ENCODE assay signal across 7 mouse cellular contexts in genomic region chr7:109984608-109985007, GRCm38 (mm10). TPM values are rescaled to one million over a fixed set of nuclear protein-coding genes. Genes with fewer than 3 reads are reported as not detected.
A peak's percentile ranks its signal among the peaks of the same experiment; 100 is the strongest.
DNase-seq lines count a peak whose midpoint lies in the region; ATAC-seq and TF ChIP-seq lines count a peak whose summit lies in the region.
"Not testable (repeated sequence)": the region's sequence is repeated elsewhere in the genome, so short reads cannot be mapped to it uniquely, and the experiment has no call there.

No protein-coding gene starts in this region.

- not testable (repeated sequence) for TF ChIP-seq POLR2A in myocyte (IDR thresholded peaks at IDR 0.05; ENCODE audit: insufficient read length, low read depth)

- H3K9ac ChIP-seq in forebrain, embryonic 14.5 days (ENCODE audit: low read length); intestine, embryonic 16.5 days (ENCODE audit: low read depth, low read length); limb, embryonic 15.5 days; lung, embryonic 16.5 days (ENCODE audit: low read length): not testable (repeated sequence)

- peak; percentile 40 for DNase-seq in cerebellum, adult 9-10 months
- not testable (repeated sequence) for DNase-seq in forebrain, embryonic 14.5 days (ENCODE audit: low spot score); hindbrain, embryonic 10.5 days (ENCODE audit: low spot score)

- peaks cover 25% of the 10 kb centered on the region for H3K79me2 ChIP-seq in myocyte (ENCODE audit: control insufficient read depth, insufficient read depth)

- H3K36me3 ChIP-seq in forebrain, embryonic 14.5 days (ENCODE audit: control insufficient read depth, insufficient read depth, low read length): peaks cover 24% of the 10 kb centered on the region
- peaks cover 39% of the 10 kb centered on the region for H3K36me3 ChIP-seq in hindbrain, embryonic 10.5 days
- H3K36me3 ChIP-seq in intestine, embryonic 16.5 days (ENCODE audit: control insufficient read depth, insufficient read depth, low read length); lung, embryonic 16.5 days (ENCODE audit: control insufficient read depth, insufficient read depth, low read length): not testable (repeated sequence)
- H3K36me3 ChIP-seq in limb, embryonic 15.5 days: peaks cover 28% of the 10 kb centered on the region
- peaks cover 28% of the 10 kb centered on the region for H3K36me3 ChIP-seq in myocyte (ENCODE audit: control insufficient read depth, insufficient read depth)

- not testable (repeated sequence) for H3K27ac ChIP-seq in forebrain, embryonic 14.5 days (ENCODE audit: low read depth, low read length); hindbrain, embryonic 10.5 days; intestine, embryonic 16.5 days (ENCODE audit: low read length); limb, embryonic 15.5 days; lung, embryonic 16.5 days (ENCODE audit: low read length)

- not testable (repeated sequence) for H3ac ChIP-seq in myocyte (ENCODE audit: control insufficient read depth, insufficient read length)

- not testable (repeated sequence) for ATAC-seq in forebrain, embryonic 14.5 days; intestine, embryonic 16.5 days; limb, embryonic 15.5 days (ENCODE audit: insufficient number of reproducible peaks, low FRiP score, low TSS enrichment, low read depth); lung, embryonic 16.5 days (ENCODE audit: low read depth)

- H3K4me2 ChIP-seq in forebrain, embryonic 14.5 days (ENCODE audit: low read length): peak overlapping the region; percentile 76; the same call in 1 of the 2 replicates
- peak overlapping the region; percentile 55; the same call in 1 of the 2 replicates for H3K4me2 ChIP-seq in intestine, embryonic 16.5 days (ENCODE audit: low read depth, low read length)
- H3K4me2 ChIP-seq in limb, embryonic 15.5 days: peak overlapping the region; percentile 69
- H3K4me2 ChIP-seq in lung, embryonic 16.5 days (ENCODE audit: low read depth, low read length): peak overlapping the region; percentile 69; the same call in 1 of the 2 replicates
- H3K4me2 ChIP-seq in myocyte (ENCODE audit: low read depth): peak overlapping the region; percentile 79

- WGBS in forebrain, embryonic 14.5 days: 74% methylated on average over 5 of the region's 5 CpGs
- WGBS in hindbrain, embryonic 10.5 days: 81% methylated on average over 5 of the region's 5 CpGs
- WGBS in intestine, embryonic 16.5 days: 68% methylated on average over 5 of the region's 5 CpGs
- WGBS in limb, embryonic 15.5 days: 75% methylated on average over 5 of the region's 5 CpGs
- 71% methylated on average over 5 of the region's 5 CpGs for WGBS in lung, embryonic 16.5 days

- H3K9me3 ChIP-seq in forebrain, embryonic 14.5 days (replicated peaks; ENCODE audit: control insufficient read depth, low read length); hindbrain, embryonic 10.5 days; intestine, embryonic 16.5 days (ENCODE audit: control insufficient read depth, low read length); limb, embryonic 15.5 days; lung, embryonic 16.5 days (ENCODE audit: control insufficient read depth, low read length): not testable (repeated sequence)

- not testable (repeated sequence) for H3K4me1 ChIP-seq in forebrain, embryonic 14.5 days (ENCODE audit: control insufficient read depth, insufficient read depth, low read length); intestine, embryonic 16.5 days (ENCODE audit: control insufficient read depth, insufficient read depth, low read length); limb, embryonic 15.5 days; lung, embryonic 16.5 days (replicated peaks; ENCODE audit: control insufficient read depth, insufficient read depth, low read length)
- H3K4me1 ChIP-seq in hindbrain, embryonic 10.5 days (replicated peaks): peaks cover 15% of the 10 kb centered on the region

- H3K27me3 ChIP-seq in forebrain, embryonic 14.5 days (replicated peaks; ENCODE audit: control insufficient read depth, insufficient read depth, low read length); hindbrain, embryonic 10.5 days (ENCODE audit: insufficient read depth, poor library complexity, severe bottlenecking); intestine, embryonic 16.5 days (replicated peaks; ENCODE audit: control insufficient read depth, insufficient read depth, low read length); limb, embryonic 15.5 days; lung, embryonic 16.5 days (ENCODE audit: control insufficient read depth, insufficient read depth, low read depth, low read length); myocyte (ENCODE audit: control insufficient read depth, insufficient read depth, insufficient read length): not testable (repeated sequence)

- H3K4me3 ChIP-seq in forebrain, embryonic 14.5 days (ENCODE audit: low read depth, low read length); intestine, embryonic 16.5 days (ENCODE audit: low read length); lung, embryonic 16.5 days (ENCODE audit: low read length): not testable (repeated sequence)
- H3K4me3 ChIP-seq in hindbrain, embryonic 10.5 days: peak overlapping the region; percentile 76; the same call in 1 of the 2 replicates
- H3K4me3 ChIP-seq in limb, embryonic 15.5 days: peak overlapping the region; percentile 64
- H3K4me3 ChIP-seq in myocyte: peak overlapping the region; percentile 67

RNA-seq across cellular contexts. Expression of gene Tmem41b, which starts 2.1 kb away (rescaled TPM):
- polyA plus RNA-seq in forebrain, embryonic 14.5 days (2014; fragmentation: Nextera tagmentation; extraction: Ambion mirVana): 71.8 and 81.5 TPM in 2 replicates
- 65.7 and 75.1 TPM in 2 replicates for polyA plus RNA-seq in hindbrain, embryonic 10.5 days (2016; fragmentation: Nextera tagmentation; extraction: Ambion mirVana)
- 88.6 and 98.5 TPM in 2 replicates for polyA plus RNA-seq in intestine, embryonic 16.5 days (2015; fragmentation: Nextera tagmentation; extraction: Ambion mirVana)
- polyA plus RNA-seq in limb, embryonic 15.5 days (2015; fragmentation: Nextera tagmentation; extraction: Ambion mirVana): 69.8 and 71.6 TPM in 2 replicates
- polyA plus RNA-seq in lung, embryonic 16.5 days (2015; fragmentation: Nextera tagmentation; extraction: Ambion mirVana): 65.2 and 65.4 TPM in 2 replicates
- 32.2 TPM for polyA plus RNA-seq in myocyte (2012; fragmentation: generic; extraction: Trizol)

RNA-seq across cellular contexts. Expression of gene Dennd5a, which starts 24.3 kb away (rescaled TPM):
- polyA plus RNA-seq in forebrain, embryonic 14.5 days (2014; fragmentation: Nextera tagmentation; extraction: Ambion mirVana): 57.5 and 59.4 TPM in 2 replicates
- polyA plus RNA-seq in hindbrain, embryonic 10.5 days (2016; fragmentation: Nextera tagmentation; extraction: Ambion mirVana): 26.9 and 28.8 TPM in 2 replicates
- polyA plus RNA-seq in intestine, embryonic 16.5 days (2015; fragmentation: Nextera tagmentation; extraction: Ambion mirVana): 16.3 and 18.0 TPM in 2 replicates
- polyA plus RNA-seq in limb, embryonic 15.5 days (2015; fragmentation: Nextera tagmentation; extraction: Ambion mirVana): 31.9 and 34.7 TPM in 2 replicates
- polyA plus RNA-seq in lung, embryonic 16.5 days (2015; fragmentation: Nextera tagmentation; extraction: Ambion mirVana): 32.5 and 32.9 TPM in 2 replicates
- polyA plus RNA-seq in myocyte (2012; fragmentation: generic; extraction: Trizol): 54.0 TPM

RNA-seq across cellular contexts. Expression of gene Ipo7, which starts 33.5 kb away (rescaled TPM):
- polyA plus RNA-seq in forebrain, embryonic 14.5 days (2014; fragmentation: Nextera tagmentation; extraction: Ambion mirVana): 15.4 and 18.6 TPM in 2 replicates
- 41.1 and 52.5 TPM in 2 replicates for polyA plus RNA-seq in hindbrain, embryonic 10.5 days (2016; fragmentation: Nextera tagmentation; extraction: Ambion mirVana)
- 38.9 and 39.1 TPM in 2 replicates for polyA plus RNA-seq in intestine, embryonic 16.5 days (2015; fragmentation: Nextera tagmentation; extraction: Ambion mirVana)
- polyA plus RNA-seq in limb, embryonic 15.5 days (2015; fragmentation: Nextera tagmentation; extraction: Ambion mirVana): 35.1 and 42.8 TPM in 2 replicates
- polyA plus RNA-seq in lung, embryonic 16.5 days (2015; fragmentation: Nextera tagmentation; extraction: Ambion mirVana): 40.4 and 45.8 TPM in 2 replicates
- polyA plus RNA-seq in myocyte (2012; fragmentation: generic; extraction: Trizol): 28.3 TPM
